Mouse (Mus musculus): Measurements from ENCODE around the gene Ppp3r2.

- TF ChIP-seq POLR2A (IDR thresholded peaks at IDR 0.05; ENCODE audit: control insufficient read depth, extremely low read depth, insufficient read depth, low read length, poor library complexity) = no peak
- no peak for TF ChIP-seq CTCF (IDR thresholded peaks at IDR 0.05; ENCODE audit: borderline replicate concordance, control insufficient read depth, extremely low read depth, insufficient read depth, low read length, poor library complexity)
These were observed 42.1 kb upstream of the Ppp3r2 start for GRCm38 (mm10) chr4:49723908-49724307.
